Mouse (Mus musculus) layer of hippocampus, postnatal 25 days (tissue): ENCODE data around the gene Adgre4. TPM values are rescaled to one million over a fixed set of nuclear protein-coding genes. Genes with fewer than 3 reads are reported as not detected.

Experiments
- total RNA-seq, 2 experiments: library from RNA; stranded (reverse); gene quantifications; 2 replicates each; pipeline ENCODE4 v1.2.3; 2021

Gene Adgre4
- total RNA-seq, 2 experiments from 2014 or later: not detected

Other genes with a start within 250 kb of the Adgre4 start
- gene Vmn2r118, start 124.8 kb upstream of the Adgre4 start, total RNA-seq: not detected
- 1 to 10 TPM; 5.4 to 6.7 TPM for gene Pot1b, start 37.4 kb upstream of the Adgre4 start, total RNA-seq
- gene Zfp119a, start 128.9 kb downstream of the Adgre4 start, total RNA-seq: 1 to 10 TPM; 6.1 to 7.0 TPM
- gene Zfp959, start 142.1 kb downstream of the Adgre4 start, total RNA-seq: 1 to 10 TPM; 5.8 TPM
- 1 to 10 TPM; 3.1 to 3.4 TPM for gene Zfp119b, start 199.5 kb downstream of the Adgre4 start, total RNA-seq
- gene Ebi3, start 202.7 kb downstream of the Adgre4 start, total RNA-seq: 1 to 10 TPM; 2.3 to 2.8 TPM
- gene Yju2, start 209.1 kb downstream of the Adgre4 start, total RNA-seq: 10 to 100 TPM; 16.7 to 16.9 TPM
- 10 to 100 TPM; 24.3 to 29.0 TPM for gene Shd, start 220.5 kb downstream of the Adgre4 start, total RNA-seq
- 10 to 100 TPM; 72.4 to 82.6 TPM for gene Fsd1, start 236.5 kb downstream of the Adgre4 start, total RNA-seq